ENCODE assay signal across 8 mouse cellular contexts in the genomic region with DNA sequence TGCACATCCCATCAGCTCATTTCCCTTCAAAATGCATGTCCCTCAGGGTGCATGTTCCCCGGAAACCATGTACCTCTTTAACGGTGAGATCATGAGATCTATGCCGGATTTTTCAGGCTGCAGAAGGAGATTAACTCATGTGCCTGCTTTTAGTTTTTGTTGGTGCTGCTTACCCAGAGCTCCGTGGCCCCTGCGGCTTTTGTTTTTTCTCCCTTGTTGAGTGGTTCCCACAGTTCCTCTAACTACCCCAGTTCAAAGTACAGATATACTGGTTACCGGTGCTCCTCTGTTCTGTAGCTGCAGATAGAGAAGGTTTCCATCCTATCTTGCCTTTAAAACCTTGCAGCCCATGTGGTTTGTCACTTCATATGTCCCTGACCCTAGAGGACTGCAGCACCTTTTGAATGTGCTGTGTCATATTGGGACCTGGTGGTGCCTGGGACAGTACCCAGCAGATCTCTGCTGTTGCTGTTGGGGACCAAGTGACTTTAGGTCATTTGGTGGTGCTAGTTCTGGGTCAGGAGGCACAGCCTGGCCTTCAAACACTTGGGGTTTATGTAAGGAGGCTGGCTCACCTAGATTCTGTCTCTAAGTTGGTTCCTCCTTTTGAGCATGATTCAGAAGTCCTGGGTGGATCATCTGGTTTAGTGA. TPM values are rescaled to one million over a fixed set of nuclear protein-coding genes. Genes with fewer than 3 reads are reported as not detected.
DNase-seq lines count a peak whose midpoint lies in the region; ATAC-seq and TF ChIP-seq lines count a peak whose summit lies in the region.

No protein-coding gene starts in this region.

- no peaks in the 10 kb centered on the region for H3K27me3 ChIP-seq in MEL (ENCODE audit: control insufficient read depth in 1 of 2, insufficient read depth in 2 of 2, low read length in 2 of 2)
- H3K27me3 ChIP-seq in liver, embryonic 11.5 days (replicated peaks; ENCODE audit: control insufficient read depth, insufficient read depth, low read length), result no peaks in the 10 kb centered on the region

- H3K79me2 ChIP-seq in MEL (ENCODE audit: control insufficient read depth, insufficient read depth, low read length, poor library complexity), result peaks cover 35% of the 10 kb centered on the region

- H3K4me1 ChIP-seq in MEL (ENCODE audit: control insufficient read depth in 1 of 2, insufficient read depth in 2 of 2, low read length in 2 of 2), result peaks cover 7 to 42% of the 10 kb centered on the region in 2 experiments
- H3K4me1 ChIP-seq in liver, embryonic 11.5 days (replicated peaks; ENCODE audit: control insufficient read depth, insufficient read depth, low read length), result peaks cover 56% of the 10 kb centered on the region

- peak; percentile 58 for ATAC-seq in erythroid progenitor cell, adult 5-6 weeks (replicated peaks; ENCODE audit: low FRiP score, poor library complexity, severe bottlenecking)
- ATAC-seq in liver, embryonic 11.5 days (replicated peaks; ENCODE audit: low FRiP score), result peak; percentile 54

- 18% methylated on average over 6 of the region's 6 CpGs for whole genome bisulfite sequencing in liver, embryonic 11.5 days

- peak overlapping the region; percentile 88 for H3K4me2 ChIP-seq in liver, embryonic 11.5 days

- H3K9ac ChIP-seq in MEL (ENCODE audit: control insufficient read depth, low read depth, low read length, poor library complexity, severe bottlenecking), result peak overlapping the region; percentile 96
- H3K9ac ChIP-seq in liver, embryonic 11.5 days (ENCODE audit: low read depth, low read length), result peak overlapping the region; percentile 89

- no peak for TF ChIP-seq CTCF in MEL (IDR thresholded peaks at IDR 0.05 in 2 of 3, conservative IDR thresholded peaks at IDR 0.05 in 1 of 3; ENCODE audit: control insufficient read depth in 1 of 3, insufficient read depth in 1 of 3, low read depth in 2 of 3, low read length in 3 of 3, poor library complexity in 1 of 3, severe bottlenecking in 1 of 3)

- peaks cover 1 to 27% of the 10 kb centered on the region in 2 experiments for H3K36me3 ChIP-seq in MEL (ENCODE audit: control insufficient read depth in 1 of 2, insufficient read depth in 2 of 2, low read length in 2 of 2)
- H3K36me3 ChIP-seq in liver, embryonic 11.5 days (ENCODE audit: control insufficient read depth, insufficient read depth, low read length), result peaks cover 8% of the 10 kb centered on the region; the same call in 1 of the 2 replicates

- H3K4me3 ChIP-seq in MEL (ENCODE audit: control insufficient read depth in 1 of 2, insufficient read depth in 1 of 2, low read depth in 2 of 2, low read length in 2 of 2), result peak overlapping the region; percentile 76 to 86
- H3K4me3 ChIP-seq in liver, embryonic 11.5 days (ENCODE audit: low read depth, low read length), result peak overlapping the region; percentile 72

- peak in 1 of 2 experiments; percentile 40; a peak in 2 of 4 replicates for TF ChIP-seq POLR2A in MEL (IDR thresholded peaks at IDR 0.05; ENCODE audit: control insufficient read depth in 1 of 2, insufficient read depth in 1 of 2, low read depth in 1 of 2, low read length in 2 of 2, poor library complexity in 1 of 2)

- TF ChIP-seq EP300 in MEL (IDR thresholded peaks at IDR 0.05; ENCODE audit: low read depth in 1 of 2, low read length in 2 of 2), result peak; percentile 63 to 74

- no peak for TF ChIP-seq RAD21 in MEL (IDR thresholded peaks at IDR 0.05; ENCODE audit: low read depth, low read length)

- no peaks in the 10 kb centered on the region for H3K9me3 ChIP-seq in MEL (replicated peaks; ENCODE audit: insufficient read depth, low read length)
- no peaks in the 10 kb centered on the region for H3K9me3 ChIP-seq in liver, embryonic 11.5 days (ENCODE audit: control insufficient read depth, low read length)

- DNase-seq in kidney, adult 18-20 months, result peak; percentile 34
- DNase-seq in kidney, postnatal 4 days, result no peak
- DNase-seq in MEL (ENCODE audit: low read depth, low spot score), result peak; percentile 87
- no peak for DNase-seq in liver, embryonic 11.5 days (ENCODE audit: low spot score)
- no peak for DNase-seq in B cell, adult 2 months
- DNase-seq in right cerebral cortex, adult 18-20 months, result no peak
- DNase-seq in spleen, postnatal 36 days (ENCODE audit: low spot score in 2 of 2), result no peak

- peak overlapping the region; percentile 92 for H3K27ac ChIP-seq in MEL (ENCODE audit: control insufficient read depth, low read depth, low read length)
- peak overlapping the region; percentile 98 for H3K27ac ChIP-seq in liver, embryonic 11.5 days (ENCODE audit: low read depth, low read length)

TF ChIP-seq in MEL, 35 proteins besides CTCF, POLR2A, EP300 and RAD21:
- peak; percentile 70 for TF ChIP-seq ETS1 (IDR thresholded peaks at IDR 0.05; ENCODE audit: low read depth, low read length)
- TF ChIP-seq NELFE (IDR thresholded peaks at IDR 0.05; ENCODE audit: low read depth, low read length), result peak; percentile 31; the same call in 1 of the 2 replicates
- peak; percentile 29; the same call in 1 of the 2 replicates for TF ChIP-seq KAT2A (conservative IDR thresholded peaks at IDR 0.05; ENCODE audit: low read depth, low read length)
- TF ChIP-seq MAX (IDR thresholded peaks at IDR 0.05; ENCODE audit: low read length), result peak; percentile 64; the same call in 1 of the 2 replicates
- TF ChIP-seq TAL1 (IDR thresholded peaks at IDR 0.05; ENCODE audit: low read length), result peak; percentile 83
- no peak for TF ChIP-seq SMC3 (IDR thresholded peaks at IDR 0.05; ENCODE audit: low read depth, low read length)
- 0 out of 2 replicates have a peak, but pooled peaks have one; percentile 43 for TF ChIP-seq ZMIZ1 (IDR thresholded peaks at IDR 0.05; ENCODE audit: low read depth, low read length)
- TF ChIP-seq SIN3A (IDR thresholded peaks at IDR 0.05; ENCODE audit: low read length), result peak; percentile 71
- TF ChIP-seq BHLHE40 (IDR thresholded peaks at IDR 0.05; ENCODE audit: borderline replicate concordance, low read depth, low read length), result peak; percentile 28; the same call in 1 of the 2 replicates
- TF ChIP-seq MXI1 (IDR thresholded peaks at IDR 0.05; ENCODE audit: low read depth, low read length), result peak; percentile 74
- TF ChIP-seq ZNF384 (IDR thresholded peaks at IDR 0.05; ENCODE audit: low read depth, low read length), result no peak
- no peak for TF ChIP-seq USF1 (IDR thresholded peaks at IDR 0.05; ENCODE audit: low read depth, low read length)
- peak; percentile 93; the same call in 1 of the 2 replicates for TF ChIP-seq CHD1 (IDR thresholded peaks at IDR 0.05; ENCODE audit: low read depth, low read length)
- TF ChIP-seq TCF12 (IDR thresholded peaks at IDR 0.05; ENCODE audit: low read depth, low read length), result peak; percentile 64
- peak; percentile 70; the same call in 1 of the 2 replicates for TF ChIP-seq TBP (IDR thresholded peaks at IDR 0.05; ENCODE audit: low read depth, low read length)
- no peak for TF ChIP-seq HCFC1 (IDR thresholded peaks at IDR 0.05; ENCODE audit: low read depth, low read length)
- peak; percentile 51 for TF ChIP-seq MYC (IDR thresholded peaks at IDR 0.05; ENCODE audit: low read depth, low read length)

RNA-seq across cellular contexts. Expression of a gene that starts 16.8 kb away (rescaled TPM):
- total RNA-seq in MEL (2012; rRNA removed), result 7.7 and 8.7 TPM in 2 replicates
- 10 to 100 TPM in 1 of 2 experiments, not detected in 1; 10.8 TPM for polyA plus RNA-seq in MEL (2012; ENCODE audit: insufficient read depth in 1 of 2, insufficient read length in 2 of 2, low read depth in 1 of 2, low replicate concordance in 2 of 2, missing spikeins in 1 of 2)
- total RNA-seq in erythroid progenitor cell, adult 5-6 weeks (2015; ENCODE audit: low replicate concordance), result 10.5 and 13.8 TPM in 2 replicates
- 5.8 and 8.4 TPM in 2 replicates for total RNA-seq in erythroid progenitor cell, adult 5-6 weeks (2017; ENCODE audit: low replicate concordance)
- 29.0 and 30.8 TPM in 2 replicates for polyA plus RNA-seq in liver, embryonic 11.5 days (2014; fragmentation: Nextera tagmentation; extraction: Ambion mirVana)

RNA-seq across cellular contexts. Expression of a gene that starts 16.9 kb away (rescaled TPM):
- 35.2 and 37.4 TPM in 2 replicates for total RNA-seq in MEL (2012; rRNA removed)
- polyA plus RNA-seq in MEL (2012; ENCODE audit: insufficient read depth in 1 of 2, insufficient read length in 2 of 2, low read depth in 1 of 2, low replicate concordance in 2 of 2, missing spikeins in 1 of 2), result 10 to 100 TPM in 1 of 2 experiments, not detected in 1; 50.5 TPM
- 2.9 TPM in 1 of 2 replicates, not detected in the other for total RNA-seq in erythroid progenitor cell, adult 5-6 weeks (2015; ENCODE audit: low replicate concordance)
- total RNA-seq in erythroid progenitor cell, adult 5-6 weeks (2017; ENCODE audit: low replicate concordance), result 3.1 and 6.5 TPM in 2 replicates
- polyA plus RNA-seq in liver, embryonic 11.5 days (2014; fragmentation: Nextera tagmentation; extraction: Ambion mirVana), result 49.3 and 51.1 TPM in 2 replicates

RNA-seq across cellular contexts. Expression of a gene that starts 33.1 kb away (rescaled TPM):
- 0.08 and 0.13 TPM in 2 replicates for total RNA-seq in MEL (2012; rRNA removed)
- polyA plus RNA-seq in MEL (2012; ENCODE audit: insufficient read depth in 1 of 2, insufficient read length in 2 of 2, low read depth in 1 of 2, low replicate concordance in 2 of 2, missing spikeins in 1 of 2), result under 1 TPM in 1 of 2 experiments, not detected in 1; 0.14 TPM
- not detected in 2 replicates for total RNA-seq in erythroid progenitor cell, adult 5-6 weeks (2015; ENCODE audit: low replicate concordance)
- total RNA-seq in erythroid progenitor cell, adult 5-6 weeks (2017; ENCODE audit: low replicate concordance), result not detected in 2 replicates
- polyA plus RNA-seq in liver, embryonic 11.5 days (2014; fragmentation: Nextera tagmentation; extraction: Ambion mirVana), result 0.60 and 0.83 TPM in 2 replicates

RNA-seq across cellular contexts. Expression of a gene that starts 34.9 kb away (rescaled TPM):
- 16.6 and 18.0 TPM in 2 replicates for total RNA-seq in MEL (2012; rRNA removed)
- polyA plus RNA-seq in MEL (2012; ENCODE audit: insufficient read depth in 1 of 2, insufficient read length in 2 of 2, low read depth in 1 of 2, low replicate concordance in 2 of 2, missing spikeins in 1 of 2), result 10 to 100 TPM in 1 of 2 experiments, not detected in 1; 42.4 TPM
- total RNA-seq in erythroid progenitor cell, adult 5-6 weeks (2015; ENCODE audit: low replicate concordance), result 28.8 and 41.9 TPM in 2 replicates
- 29.3 and 36.7 TPM in 2 replicates for total RNA-seq in erythroid progenitor cell, adult 5-6 weeks (2017; ENCODE audit: low replicate concordance)
- 11.5 and 11.7 TPM in 2 replicates for polyA plus RNA-seq in liver, embryonic 11.5 days (2014; fragmentation: Nextera tagmentation; extraction: Ambion mirVana)

RNA-seq across cellular contexts. Expression of a gene that starts 38.7 kb away (rescaled TPM):
- total RNA-seq in MEL (2012; rRNA removed), result 19.8 and 22.0 TPM in 2 replicates
- 10 to 100 TPM in 1 of 2 experiments, not detected in 1; 29.2 TPM for polyA plus RNA-seq in MEL (2012; ENCODE audit: insufficient read depth in 1 of 2, insufficient read length in 2 of 2, low read depth in 1 of 2, low replicate concordance in 2 of 2, missing spikeins in 1 of 2)
- total RNA-seq in erythroid progenitor cell, adult 5-6 weeks (2015; ENCODE audit: low replicate concordance), result 5.0 and 7.9 TPM in 2 replicates
- total RNA-seq in erythroid progenitor cell, adult 5-6 weeks (2017; ENCODE audit: low replicate concordance), result 2.0 and 3.5 TPM in 2 replicates
- polyA plus RNA-seq in liver, embryonic 11.5 days (2014; fragmentation: Nextera tagmentation; extraction: Ambion mirVana), result 42.5 and 47.8 TPM in 2 replicates

Comparison
In these comparisons a context has a peak if more than half of its experiments do, and no peak if none do; other contexts are left out.
1. DNase-seq: peak in kidney, adult 18-20 months (single experiment) and MEL (single experiment); none in kidney, postnatal 4 days (0 of 2), liver, embryonic 11.5 days (single experiment), B cell, adult 2 months (0 of 2), right cerebral cortex, adult 18-20 months (single experiment) and spleen, postnatal 36 days (0 of 2).